Mouse (Mus musculus): ENCODE data around the gene Arpc1b.

- TF ChIP-seq CTCF (IDR thresholded peaks at IDR 0.05; ENCODE audit: borderline replicate concordance, control insufficient read depth, extremely low read depth, insufficient read depth, low read length, poor library complexity) (no peak), POLR2A (IDR thresholded peaks at IDR 0.05; ENCODE audit: control insufficient read depth, extremely low read depth, insufficient read depth, low read length, poor library complexity) (no peak)
Measured at GRCm38 (mm10) chr5:145149294-145149693, 35.3 kb downstream of the Arpc1b start.
